Mouse (Mus musculus): Measurements from ENCODE around the gene En2.

GRCm38 (mm10) chr5:28203086-28203485 lies 37.6 kb downstream of the En2 start:
- no peak for TF ChIP-seq POLR2A (IDR thresholded peaks at IDR 0.05; ENCODE audit: low read depth, low read length)
- no peak for TF ChIP-seq CTCF (conservative IDR thresholded peaks at IDR 0.05; ENCODE audit: insufficient read depth, insufficient read length, low read depth, low read length)
